Mouse (Mus musculus): ENCODE measurements around the gene Klhl12.

DNA sequence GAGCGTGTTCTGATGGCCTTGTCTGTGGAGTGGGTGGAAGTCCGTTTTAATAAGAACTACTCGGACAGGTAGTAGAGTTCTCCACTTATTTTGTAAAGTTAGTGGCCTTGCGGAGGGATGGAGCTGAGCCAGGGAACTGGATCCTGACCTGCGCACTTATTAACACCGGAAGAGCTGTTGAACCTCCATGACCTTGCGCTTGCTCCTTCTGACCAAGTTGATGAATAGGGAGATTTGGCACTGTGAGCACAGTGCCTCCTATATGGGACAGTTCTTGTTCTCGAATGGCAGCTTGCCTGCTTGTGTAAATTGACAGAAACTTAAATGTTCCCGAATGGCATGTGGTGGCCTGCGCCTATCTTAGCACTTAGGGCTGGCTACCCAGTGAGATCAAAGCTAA is 40.7 kb downstream of the Klhl12 start:
- no peak for TF ChIP-seq CTCF (IDR thresholded peaks at IDR 0.05; ENCODE audit: extremely low read depth, insufficient read depth, low read length)
- TF ChIP-seq POLR2A (IDR thresholded peaks at IDR 0.05; ENCODE audit: extremely low read depth, insufficient read depth, low read length): no peak

All from cortical plate, adult 2 months (tissue).